Mouse (Mus musculus) stomach, embryonic 15.5 days (tissue): ENCODE data around the gene Sugct. TPM values are rescaled to one million over a fixed set of nuclear protein-coding genes. Genes with fewer than 3 reads are reported as not detected.

ENCODE experiments used
- ATAC-seq: fragments of 200-750 bp; cut with Nextera tagmentation; 2 replicates; pipeline ENCODE4 v1.8.0; 2017; ENCODE audit warnings: low read depth, moderate number of reproducible peaks, moderate TSS enrichment; ENCODE audit not compliant: insufficient read depth, low FRiP score
- H3K27ac ChIP-seq: fragments of 300-500 bp; sonication (generic); 2 replicates; pipeline ENCODE4 v1.5.1; 2015; ENCODE audit warnings: mild to moderate bottlenecking, inconsistent platforms
- H3K27me3 ChIP-seq: fragments of 300-500 bp; sonication (generic); replicated peaks from 2 replicates; pipeline ENCODE4 v1.6.1; 2015; ENCODE audit warnings: inconsistent platforms
- H3K36me3 ChIP-seq: fragments of 300-500 bp; sonication (generic); 2 replicates; pipeline ENCODE4 v1.6.1; 2015; ENCODE audit warnings: inconsistent platforms
- H3K4me1 ChIP-seq: fragments of 300-500 bp; sonication (generic); 2 replicates; pipeline ENCODE4 v1.6.1; 2015; ENCODE audit warnings: inconsistent platforms
- H3K4me2 ChIP-seq: fragments of 300-500 bp; sonication (generic); 2 replicates; pipeline ENCODE4 v1.6.1; 2015; ENCODE audit warnings: mild to moderate bottlenecking, inconsistent platforms
- H3K4me3 ChIP-seq: fragments of 300-500 bp; sonication (generic); replicated peaks from 2 replicates; pipeline ENCODE4 v1.5.1; 2015; ENCODE audit warnings: inconsistent platforms
- H3K9ac ChIP-seq: fragments of 300-500 bp; sonication (generic); 2 replicates; pipeline ENCODE4 v1.6.1; 2015; ENCODE audit warnings: inconsistent platforms
- H3K9me3 ChIP-seq: fragments of 300-500 bp; sonication (generic); 2 replicates; pipeline ENCODE4 v1.6.1; 2016; ENCODE audit warnings: inconsistent platforms
- WGBS: fragments of 180-500 bp; shearing (Covaris S2); methylation state at CpG from one replicate; pipeline ENCODE4 v1.1.7; 2015; 5-methylcytosine and 5-hydroxymethylcytosine counted together
- polyA plus RNA-seq: library from polyadenylated mRNA; unstranded; fragments of >200 nt; fragmentation: Nextera tagmentation; extraction: Ambion mirVana; gene quantifications from 2 replicates; pipeline ENCODE4 v1.2.1, GENCODE M21; 2015

Gene Sugct
- polyA plus RNA-seq, 1 experiment from 2014 or later = 5.5 TPM

DNA sequence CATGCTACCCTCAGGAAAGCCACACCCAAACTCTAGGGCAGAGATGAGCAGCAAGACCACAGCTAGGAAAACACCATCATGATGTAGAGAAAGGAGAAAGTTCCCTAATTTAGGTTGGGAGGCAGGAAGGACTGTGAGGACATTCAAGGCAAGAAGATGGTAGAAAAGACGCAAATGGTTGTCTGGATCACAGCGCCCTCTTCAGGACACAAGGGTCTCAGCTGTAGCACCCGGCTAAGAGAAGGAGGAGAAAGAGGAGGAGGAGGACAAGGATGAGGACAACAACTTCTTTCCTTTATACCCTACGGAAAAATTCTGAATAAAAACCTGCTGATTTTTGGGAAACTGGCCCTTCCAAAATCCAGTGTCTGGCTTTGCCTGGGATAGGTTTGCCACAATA, 774.0 kb downstream of the Sugct start:
- Histone ChIP-seq H3K27me3 (no peaks in the 10 kb centered on the region), H3K27ac (no peak overlapping the region), H3K4me1 (no peaks in the 10 kb centered on the region), H3K36me3 (no peaks in the 10 kb centered on the region), H3K4me2 (no peak overlapping the region), H3K9ac (no peak overlapping the region), H3K4me3 (no peak overlapping the region), H3K9me3 (no peaks in the 10 kb centered on the region)
- no peak for ATAC-seq
- 54% methylated on average over 4 of the region's 4 CpGs for WGBS

DNA sequence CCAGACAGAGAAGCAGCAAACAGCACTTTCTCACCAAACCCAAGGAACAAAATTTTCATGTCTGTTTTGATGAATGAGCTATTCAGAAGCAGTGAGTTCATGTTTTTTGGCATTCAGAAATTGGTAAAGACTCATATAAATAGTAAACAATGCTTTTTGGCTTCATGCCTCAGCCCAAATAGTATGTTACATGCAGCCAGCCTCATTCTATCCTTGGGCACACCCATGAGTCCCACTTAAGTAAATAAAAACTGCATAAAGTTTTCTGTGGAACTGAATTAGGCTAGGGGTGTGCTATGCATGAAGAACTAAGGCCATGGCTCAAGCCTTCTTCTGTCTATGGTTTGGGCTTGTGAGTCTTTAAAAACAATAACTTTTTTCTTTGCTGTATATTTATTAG, 779.7 kb downstream of the Sugct start:
- H3K4me3 ChIP-seq = no peak overlapping the region
- no peaks in the 10 kb centered on the region for H3K36me3 ChIP-seq
- H3K9me3 ChIP-seq = no peaks in the 10 kb centered on the region
- H3K4me2 ChIP-seq = no peak overlapping the region
- H3K4me1 ChIP-seq = no peaks in the 10 kb centered on the region
- H3K27me3 ChIP-seq = no peaks in the 10 kb centered on the region
- no peak overlapping the region for H3K27ac ChIP-seq
- ATAC-seq = no peak
- no peak overlapping the region for H3K9ac ChIP-seq

GRCm38 (mm10) chr13:16912214-16912613, 783.1 kb downstream of the Sugct start:
- ATAC-seq = no peak
- H3K27me3 ChIP-seq = no peaks in the 10 kb centered on the region
- no peaks in the 10 kb centered on the region for H3K9me3 ChIP-seq
- no peak overlapping the region for H3K4me2 ChIP-seq
- H3K36me3 ChIP-seq = no peaks in the 10 kb centered on the region
- no peak overlapping the region for H3K4me3 ChIP-seq
- no peak overlapping the region for H3K9ac ChIP-seq
- H3K27ac ChIP-seq = no peak overlapping the region
- H3K4me1 ChIP-seq = no peaks in the 10 kb centered on the region

- WGBS = 77% methylated on average over 1 of the region's 1 CpGs
- H3K36me3 ChIP-seq = no peaks in the 10 kb centered on the region
- H3K4me1 ChIP-seq = no peaks in the 10 kb centered on the region
- H3K4me3 ChIP-seq = no peak overlapping the region
- H3K27ac ChIP-seq = no peak overlapping the region
- no peak overlapping the region for H3K4me2 ChIP-seq
- no peak for ATAC-seq
- H3K9ac ChIP-seq = no peak overlapping the region
- H3K9me3 ChIP-seq = no peaks in the 10 kb centered on the region
- no peaks in the 10 kb centered on the region for H3K27me3 ChIP-seq
These were observed 788.4 kb downstream of the Sugct start for GRCm38 (mm10) chr13:16906974-16907373.

DNA sequence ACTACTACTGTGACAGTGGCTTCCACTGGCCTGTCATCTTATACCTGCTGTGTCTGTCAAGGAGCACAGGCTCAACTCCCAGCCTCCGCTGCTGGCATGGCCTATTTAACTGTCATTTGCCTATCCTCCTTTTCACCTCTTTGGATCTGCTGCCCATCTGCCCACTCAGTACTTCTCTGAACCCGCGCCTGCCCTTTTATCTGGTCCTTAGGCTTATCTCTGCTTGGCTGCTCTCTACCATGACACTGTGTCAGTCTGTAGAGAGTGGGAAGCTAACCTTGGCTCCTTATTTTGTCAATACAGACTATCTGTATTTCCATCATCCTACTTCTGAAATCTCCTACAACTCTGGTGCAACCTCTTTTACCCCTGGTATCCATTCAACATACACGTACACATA, 793.9 kb downstream of the Sugct start:
- WGBS = 89% methylated on average over 4 of the region's 4 CpGs
- no peak for ATAC-seq
- H3K9ac ChIP-seq = no peak overlapping the region
- H3K4me1 ChIP-seq = no peaks in the 10 kb centered on the region
- H3K4me2 ChIP-seq = no peak overlapping the region
- no peaks in the 10 kb centered on the region for H3K9me3 ChIP-seq
- H3K27me3 ChIP-seq = no peaks in the 10 kb centered on the region
- H3K4me3 ChIP-seq = no peak overlapping the region
- no peak overlapping the region for H3K27ac ChIP-seq
- no peaks in the 10 kb centered on the region for H3K36me3 ChIP-seq

- no peaks in the 10 kb centered on the region for H3K4me1 ChIP-seq
- no peak overlapping the region for H3K4me3 ChIP-seq
- ATAC-seq = no peak
- no peak overlapping the region for H3K27ac ChIP-seq
- no peak overlapping the region for H3K9ac ChIP-seq
- no peaks in the 10 kb centered on the region for H3K27me3 ChIP-seq
- H3K36me3 ChIP-seq = no peaks in the 10 kb centered on the region
- H3K4me2 ChIP-seq = no peak overlapping the region
- H3K9me3 ChIP-seq = no peaks in the 10 kb centered on the region
These were observed 797.1 kb downstream of the Sugct start for GRCm38 (mm10) chr13:16898084-16898792.

- no peaks in the 10 kb centered on the region for H3K9me3 ChIP-seq
- H3K4me2 ChIP-seq = no peak overlapping the region
- 64% methylated on average over 1 of the region's 1 CpGs for WGBS
- H3K27me3 ChIP-seq = no peaks in the 10 kb centered on the region
- H3K36me3 ChIP-seq = no peaks in the 10 kb centered on the region
- no peaks in the 10 kb centered on the region for H3K4me1 ChIP-seq
- no peak overlapping the region for H3K27ac ChIP-seq
- no peak for ATAC-seq
- no peak overlapping the region for H3K4me3 ChIP-seq
- H3K9ac ChIP-seq = no peak overlapping the region
These were observed 817.3 kb downstream of the Sugct start for GRCm38 (mm10) chr13:16878056-16878455.

- Histone ChIP-seq H3K27me3 (no peaks in the 10 kb centered on the region), H3K36me3 (no peaks in the 10 kb centered on the region), H3K4me2 (no peak overlapping the region), H3K9ac (no peak overlapping the region), H3K4me3 (no peak overlapping the region), H3K27ac (no peak overlapping the region), H3K4me1 (no peaks in the 10 kb centered on the region), H3K9me3 (no peaks in the 10 kb centered on the region)
- 48% methylated on average over 2 of the region's 2 CpGs for WGBS
- no peak for ATAC-seq
These were observed 835.4 kb downstream of the Sugct start for GRCm38 (mm10) chr13:16859986-16860385.

GRCm38 (mm10) chr13:16847236-16847635, 848.1 kb downstream of the Sugct start:
- Histone ChIP-seq H3K4me1 (no peaks in the 10 kb centered on the region), H3K9ac (no peak overlapping the region), H3K4me2 (no peak overlapping the region), H3K36me3 (no peaks in the 10 kb centered on the region), H3K27ac (no peak overlapping the region), H3K9me3 (no peaks in the 10 kb centered on the region), H3K27me3 (no peaks in the 10 kb centered on the region), H3K4me3 (no peak overlapping the region)
- ATAC-seq = no peak
- 32% methylated on average over 2 of the region's 2 CpGs for WGBS

GRCm38 (mm10) chr13:16840994-16841393, 854.4 kb downstream of the Sugct start:
- H3K9me3 ChIP-seq = no peaks in the 10 kb centered on the region
- no peak for ATAC-seq

GRCm38 (mm10) chr13:16838409-16838808, 856.9 kb downstream of the Sugct start:
- Histone ChIP-seq H3K4me3 (no peak overlapping the region), H3K9me3 (no peaks in the 10 kb centered on the region), H3K27me3 (no peaks in the 10 kb centered on the region), H3K36me3 (no peaks in the 10 kb centered on the region), H3K27ac (no peak overlapping the region), H3K4me2 (no peak overlapping the region), H3K9ac (no peak overlapping the region), H3K4me1 (no peaks in the 10 kb centered on the region)
- 90% methylated on average over 3 of the region's 3 CpGs for WGBS
- no peak for ATAC-seq

More at GRCm38 (mm10) chr13:16840994-16841393, 854.4 kb downstream of the Sugct start:
- no peaks in the 10 kb centered on the region for H3K27me3 ChIP-seq
- no peaks in the 10 kb centered on the region for H3K36me3 ChIP-seq
- H3K27ac ChIP-seq = no peak overlapping the region
- WGBS = 66% methylated on average over 1 of the region's 1 CpGs
- no peak overlapping the region for H3K4me2 ChIP-seq
- no peak overlapping the region for H3K4me3 ChIP-seq
- no peaks in the 10 kb centered on the region for H3K4me1 ChIP-seq
- H3K9ac ChIP-seq = no peak overlapping the region

DNA sequence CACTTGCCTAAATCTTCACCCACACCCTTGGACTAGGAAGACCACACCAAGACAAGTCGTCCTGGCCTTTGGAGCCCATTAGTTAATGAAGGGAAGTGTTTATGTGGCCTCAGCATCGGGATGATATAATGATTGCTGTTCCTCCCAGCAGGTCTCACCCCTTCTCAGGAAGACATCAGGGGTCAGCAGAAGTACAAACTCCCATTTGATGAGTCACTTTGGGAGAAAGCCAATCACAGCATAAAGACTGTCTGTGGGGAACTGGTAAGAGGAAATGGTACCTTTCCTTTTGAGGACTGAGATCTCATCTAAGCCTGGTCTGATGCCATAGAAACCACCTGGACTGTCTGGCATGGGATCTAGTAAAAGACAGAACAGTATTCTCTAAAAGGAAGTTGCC, 860.2 kb downstream of the Sugct start:
- H3K27ac ChIP-seq = no peak overlapping the region
- ATAC-seq = no peak
- no peaks in the 10 kb centered on the region for H3K9me3 ChIP-seq
- H3K4me1 ChIP-seq = no peaks in the 10 kb centered on the region
- no peak overlapping the region for H3K4me2 ChIP-seq
- H3K27me3 ChIP-seq = no peaks in the 10 kb centered on the region
- no peak overlapping the region for H3K9ac ChIP-seq
- H3K4me3 ChIP-seq = no peak overlapping the region
- no peaks in the 10 kb centered on the region for H3K36me3 ChIP-seq
- 50% methylated on average over 2 of the region's 2 CpGs for WGBS

- Histone ChIP-seq H3K36me3 (no peaks in the 10 kb centered on the region), H3K4me3 (no peak overlapping the region), H3K4me1 (no peaks in the 10 kb centered on the region), H3K9me3 (no peaks in the 10 kb centered on the region), H3K27ac (no peak overlapping the region), H3K4me2 (no peak overlapping the region), H3K9ac (no peak overlapping the region), H3K27me3 (no peaks in the 10 kb centered on the region)
- no peak for ATAC-seq
These were observed 862.3 kb downstream of the Sugct start for GRCm38 (mm10) chr13:16833069-16833468.
